Comparison of ENCODE assay signal across 10 mouse cellular contexts in the genomic region with DNA sequence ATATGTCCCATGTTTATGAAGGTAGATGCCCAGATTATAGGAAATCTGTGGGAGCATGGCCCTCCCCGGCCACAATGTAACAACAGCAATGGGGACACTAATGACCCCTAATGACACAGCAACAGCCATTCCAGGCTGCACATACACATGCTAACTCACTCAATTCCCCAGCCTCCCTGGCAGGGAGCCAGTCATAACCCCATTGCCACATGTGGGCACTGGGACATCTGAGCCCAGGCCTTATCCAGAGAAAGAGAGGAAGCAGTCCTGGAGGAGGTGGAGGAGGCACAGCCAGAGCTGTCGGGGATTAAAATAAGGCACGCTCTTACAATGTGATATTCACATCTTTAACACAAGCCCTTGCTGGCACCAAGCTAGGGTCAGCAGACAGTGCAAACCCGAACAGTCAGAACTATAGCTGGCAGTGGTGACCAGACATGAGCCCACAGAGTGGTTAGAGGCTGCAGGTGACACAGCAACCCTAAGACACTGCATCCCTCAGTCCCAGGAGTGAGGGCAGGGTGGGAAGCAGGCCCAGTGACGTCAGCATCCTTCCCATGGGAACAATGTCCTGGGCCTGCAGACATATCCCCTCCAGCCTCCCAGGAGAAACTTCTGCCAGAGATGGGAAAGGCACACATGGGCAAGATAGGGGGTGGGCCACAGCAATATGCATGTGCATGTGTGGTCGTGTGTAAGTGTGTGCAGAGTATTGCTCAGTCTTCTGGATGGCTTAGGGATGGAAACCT. TPM values are rescaled to one million over a fixed set of nuclear protein-coding genes. Genes with fewer than 3 reads are reported as not detected.
DNase-seq lines count a peak whose midpoint lies in the region; ATAC-seq and TF ChIP-seq lines count a peak whose summit lies in the region.
"Had no signal": no experiment of that assay in that cellular context is flagged by ENCODE, and none has a peak within 500 bp of the region (broad histone marks: within the 10 kb centered on the region; RNA-seq: fewer than 3 reads in every experiment).

No protein-coding gene starts in this region.

- 0 out of 2 replicates have a peak, but pooled peaks have one; percentile 18 for ATAC-seq in forebrain, postnatal 0 days
- ATAC-seq in limb, embryonic 13.5 days (ENCODE audit: low FRiP score, low read depth), result peak; percentile 33; the same call in 1 of the 2 replicates
- ATAC-seq in monocyte, adult 5-6 weeks (replicated peaks; ENCODE audit: insufficient number of reproducible peaks, low FRiP score, low TSS enrichment, poor library complexity, severe bottlenecking), result no peak

- no peak overlapping the region for H3K4me3 ChIP-seq in gastrocnemius, adult 2 months
- H3K4me3 ChIP-seq in forebrain, postnatal 0 days (ENCODE audit: low read depth, low read length), result no peak overlapping the region
- H3K4me3 ChIP-seq in limb, embryonic 13.5 days, result no peak overlapping the region

- peak overlapping the region; percentile 50 for H3K27ac ChIP-seq in gastrocnemius, adult 2 months
- H3K27ac ChIP-seq in forebrain, postnatal 0 days (ENCODE audit: low read depth, low read length), result no peak overlapping the region
- H3K27ac ChIP-seq in limb, embryonic 13.5 days, result peak overlapping the region; percentile 65; the same call in 1 of the 2 replicates

- no peaks in the 10 kb centered on the region for H3K9me3 ChIP-seq in forebrain, postnatal 0 days (ENCODE audit: low read length)
- no peaks in the 10 kb centered on the region for H3K9me3 ChIP-seq in limb, embryonic 13.5 days

- H3K4me2 ChIP-seq in forebrain, postnatal 0 days (ENCODE audit: low read depth), result no peak overlapping the region
- H3K4me2 ChIP-seq in limb, embryonic 13.5 days (replicated peaks), result no peak overlapping the region

- H3K4me1 ChIP-seq in forebrain, postnatal 0 days (ENCODE audit: insufficient read depth), result peaks cover 11% of the 10 kb centered on the region
- peaks cover 59% of the 10 kb centered on the region for H3K4me1 ChIP-seq in limb, embryonic 13.5 days

- WGBS in forebrain, postnatal 0 days, result 53% methylated on average over 6 of the region's 6 CpGs
- 45% methylated on average over 6 of the region's 6 CpGs for WGBS in limb, embryonic 13.5 days

- no peak for TF ChIP-seq CTCF in gastrocnemius, adult 2 months (IDR thresholded peaks at IDR 0.05)
- no peak for TF ChIP-seq CTCF in forebrain, postnatal 0 days (IDR thresholded peaks at IDR 0.05; ENCODE audit: low read depth)

- intact Hi-C loops in gastrocnemius, adult 2 months (cut with DNase I), result no loop called here
- intact Hi-C loops in gastrocnemius, postnatal 36 days (cut with DNase I), result no loop called here

- no peak overlapping the region for H3K9ac ChIP-seq in forebrain, postnatal 0 days
- H3K9ac ChIP-seq in limb, embryonic 13.5 days, result peak overlapping the region; percentile 32; the same call in 1 of the 2 replicates

- no peaks in the 10 kb centered on the region for H3K27me3 ChIP-seq in forebrain, postnatal 0 days (ENCODE audit: insufficient read depth, low read length)
- no peaks in the 10 kb centered on the region for H3K27me3 ChIP-seq in limb, embryonic 13.5 days

- no peaks in the 10 kb centered on the region for H3K36me3 ChIP-seq in forebrain, postnatal 0 days (ENCODE audit: insufficient read depth)
- no peaks in the 10 kb centered on the region for H3K36me3 ChIP-seq in limb, embryonic 13.5 days

- DNase-seq in gastrocnemius, adult 2 months, result peak; percentile 58
- no peak for DNase-seq in gastrocnemius, postnatal 36 days
- DNase-seq in 416B (ENCODE audit: low read depth), result peak; percentile 55
- DNase-seq in forebrain, postnatal 0 days, result no peak
- no peak for DNase-seq in ovary, postnatal 10 days (ENCODE audit: low spot score)
- no peak for DNase-seq in embryo, embryonic 10.5 days (ENCODE audit: low spot score)
- DNase-seq: layer of hippocampus, postnatal 36 days had no signal

RNA-seq across cellular contexts. Expression of a gene that starts 11.1 kb away (rescaled TPM):
- total RNA-seq in gastrocnemius, adult 2 months (2021), result 10 to 100 TPM; 13.0 to 13.1 TPM
- total RNA-seq in gastrocnemius, postnatal 36 days (2021), result 10 to 100 TPM; 11.6 to 13.9 TPM
- total RNA-seq in forebrain, postnatal 0 days (2014; rRNA removed), result 35.2 and 49.1 TPM in 2 replicates
- polyA plus RNA-seq in forebrain, postnatal 0 days (2015; fragmentation: Nextera tagmentation; extraction: Ambion mirVana), result 21.4 and 23.3 TPM in 2 replicates
- 26.7 and 31.7 TPM in 2 replicates for polyA plus RNA-seq in limb, embryonic 13.5 days (2015; fragmentation: Nextera tagmentation; extraction: Ambion mirVana)
- 7.1 to 11.4 TPM (median 10.1 TPM) in 3 replicates for total RNA-seq in monocyte, adult 5-6 weeks (2017)

RNA-seq across cellular contexts. Expression of a gene that starts 11.1 kb away (rescaled TPM):
- 1 to 10 TPM; 2.4 to 3.2 TPM for total RNA-seq in gastrocnemius, adult 2 months (2021)
- total RNA-seq in gastrocnemius, postnatal 36 days (2021), result 1 to 10 TPM; 1.8 to 2.5 TPM
- total RNA-seq in forebrain, postnatal 0 days (2014; rRNA removed), result 11.5 and 11.9 TPM in 2 replicates
- polyA plus RNA-seq in forebrain, postnatal 0 days (2015; fragmentation: Nextera tagmentation; extraction: Ambion mirVana), result 7.4 and 11.5 TPM in 2 replicates
- 33.2 and 33.4 TPM in 2 replicates for polyA plus RNA-seq in limb, embryonic 13.5 days (2015; fragmentation: Nextera tagmentation; extraction: Ambion mirVana)
- total RNA-seq in monocyte, adult 5-6 weeks (2017), result 3.8 to 7.5 TPM (median 4.7 TPM) in 3 replicates

RNA-seq across cellular contexts. Expression of a gene that starts 39.8 kb away (rescaled TPM):
- not detected for total RNA-seq in gastrocnemius, adult 2 months (2021)
- total RNA-seq in gastrocnemius, postnatal 36 days (2021), result not detected
- 0.10 and 0.15 TPM in 2 replicates for total RNA-seq in forebrain, postnatal 0 days (2014; rRNA removed)
- 0.09 TPM in 1 of 2 replicates, not detected in the other for polyA plus RNA-seq in forebrain, postnatal 0 days (2015; fragmentation: Nextera tagmentation; extraction: Ambion mirVana)
- not detected in 2 replicates for polyA plus RNA-seq in limb, embryonic 13.5 days (2015; fragmentation: Nextera tagmentation; extraction: Ambion mirVana)
- total RNA-seq in monocyte, adult 5-6 weeks (2017), result not detected in 3 replicates

RNA-seq across cellular contexts. Expression of a gene that starts 44.3 kb away (rescaled TPM):
- not detected for total RNA-seq in gastrocnemius, adult 2 months (2021)
- not detected for total RNA-seq in gastrocnemius, postnatal 36 days (2021)
- 0.24 and 0.85 TPM in 2 replicates for total RNA-seq in forebrain, postnatal 0 days (2014; rRNA removed)
- 0.12 and 0.50 TPM in 2 replicates for polyA plus RNA-seq in forebrain, postnatal 0 days (2015; fragmentation: Nextera tagmentation; extraction: Ambion mirVana)
- not detected in 2 replicates for polyA plus RNA-seq in limb, embryonic 13.5 days (2015; fragmentation: Nextera tagmentation; extraction: Ambion mirVana)
- not detected in 3 replicates for total RNA-seq in monocyte, adult 5-6 weeks (2017)
- polyA plus RNA-seq: spleen, adult 2 months had no signal

RNA-seq across cellular contexts. Expression of a gene that starts 46.2 kb away (rescaled TPM):
- not detected for total RNA-seq in gastrocnemius, adult 2 months (2021)
- not detected for total RNA-seq in gastrocnemius, postnatal 36 days (2021)
- total RNA-seq in forebrain, postnatal 0 days (2014; rRNA removed), result not detected in 2 replicates
- not detected in 2 replicates for polyA plus RNA-seq in forebrain, postnatal 0 days (2015; fragmentation: Nextera tagmentation; extraction: Ambion mirVana)
- polyA plus RNA-seq in limb, embryonic 13.5 days (2015; fragmentation: Nextera tagmentation; extraction: Ambion mirVana), result not detected in 2 replicates
- not detected in 3 replicates for total RNA-seq in monocyte, adult 5-6 weeks (2017)
- total RNA-seq: layer of hippocampus, postnatal 36 days had no signal

Comparison
In these comparisons a context has a peak if more than half of its experiments do, and no peak if none do; other contexts are left out.
1. DNase-seq: peak in gastrocnemius, adult 2 months (single experiment) and 416B (single experiment); none in gastrocnemius, postnatal 36 days (0 of 2), forebrain, postnatal 0 days (single experiment), ovary, postnatal 10 days (single experiment) and embryo, embryonic 10.5 days (single experiment).